Mouse (Mus musculus): ENCODE results near the gene Zbtb2.
A peak's percentile ranks its signal among the peaks of the same experiment; 100 is the strongest.

- TF ChIP-seq CTCF (IDR thresholded peaks at IDR 0.05; ENCODE audit: insufficient read depth, low read length) (no peak), POLR2A (IDR thresholded peaks at IDR 0.05; ENCODE audit: borderline replicate concordance, extremely low read depth, low read depth, low read length) (peak; percentile 90; the same call in 1 of the 2 replicates)
These were observed 1.0 kb downstream of the Zbtb2 start for GRCm38 (mm10) chr10:4386609-4387591.
